Mouse (Mus musculus): ENCODE data around the gene Timm9. TPM values are rescaled to one million over a fixed set of nuclear protein-coding genes. Genes with fewer than 3 reads are reported as not detected.
A peak's percentile ranks its signal among the peaks of the same experiment; 100 is the strongest.

Gene Timm9
- 10 to 100 TPM; 53.7 to 69.2 (median 59.3) TPM for total RNA-seq (2022)

DNA sequence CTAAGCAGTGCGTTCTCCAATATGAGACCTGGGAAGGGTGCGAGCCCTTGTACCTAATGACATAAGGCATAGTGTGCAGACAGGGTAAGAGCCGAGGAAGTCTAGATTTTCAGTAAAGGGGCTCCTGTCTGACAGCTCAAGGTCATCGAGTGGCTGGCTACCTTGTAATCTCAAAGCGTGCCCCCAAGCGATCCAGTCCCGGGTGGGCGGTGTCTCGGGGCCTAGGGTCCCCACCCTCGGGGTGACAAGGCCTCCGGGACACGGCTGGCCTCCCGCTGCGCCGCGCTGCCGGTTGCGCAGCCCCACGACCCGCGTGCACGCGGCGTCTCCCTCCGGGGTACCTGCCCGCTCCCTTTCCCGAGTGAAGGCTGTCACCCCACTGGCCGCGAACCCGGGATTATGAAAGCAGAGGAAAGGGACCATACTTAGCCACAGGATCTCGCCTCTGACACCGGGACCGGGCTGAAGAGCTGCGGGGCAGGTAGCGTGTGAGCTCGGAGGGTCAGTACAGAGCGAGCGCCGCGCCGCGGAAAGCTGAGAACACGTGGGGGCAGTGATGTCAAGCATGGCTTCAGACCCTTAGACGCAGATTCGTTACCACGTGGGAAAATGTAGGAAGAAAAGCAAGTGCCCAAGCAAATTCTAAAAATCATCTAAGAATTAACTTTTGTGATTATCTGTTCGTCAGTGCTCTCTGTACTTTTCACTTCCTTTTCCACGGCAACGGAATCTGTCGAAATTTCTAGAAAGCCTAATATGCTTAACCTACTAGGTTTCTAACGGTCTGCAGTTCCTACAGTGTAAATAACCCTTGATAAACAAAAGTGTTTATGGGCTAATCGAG is at the start of gene Timm9, which contains the start of gene 2700049A03Rik:
Timm9 (minus strand) TSS at position 555 of the 844 bp plus-strand sequence.
2700049A03Rik (plus strand) TSS at position 719 of the 844 bp plus-strand sequence.
- peak; percentile 60 to 75 for DNase-seq (ENCODE audit: low spot score in 2 of 2)

DNA sequence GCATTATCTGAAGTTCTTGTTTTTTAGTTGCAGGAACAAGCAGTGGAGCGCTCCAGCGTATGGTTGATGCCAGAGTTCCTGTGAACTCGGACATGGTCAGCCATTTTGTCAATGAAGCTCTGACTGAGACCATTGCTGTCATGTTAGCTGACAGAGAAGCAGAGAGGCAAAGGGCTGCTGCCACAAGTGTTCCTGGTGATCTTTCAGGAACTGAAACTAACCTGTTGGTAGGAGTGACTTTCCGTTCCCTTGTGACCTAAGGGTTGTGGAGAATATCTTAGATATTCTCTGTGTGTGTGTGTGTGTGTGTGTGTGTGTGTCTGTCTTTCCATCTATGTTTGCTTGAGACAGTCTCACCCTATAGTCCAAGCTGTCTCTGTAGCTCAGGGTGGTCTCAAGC is 47.9 kb upstream of the Timm9 start:
- DNase-seq (ENCODE audit: low spot score in 2 of 2): no peak

DNA sequence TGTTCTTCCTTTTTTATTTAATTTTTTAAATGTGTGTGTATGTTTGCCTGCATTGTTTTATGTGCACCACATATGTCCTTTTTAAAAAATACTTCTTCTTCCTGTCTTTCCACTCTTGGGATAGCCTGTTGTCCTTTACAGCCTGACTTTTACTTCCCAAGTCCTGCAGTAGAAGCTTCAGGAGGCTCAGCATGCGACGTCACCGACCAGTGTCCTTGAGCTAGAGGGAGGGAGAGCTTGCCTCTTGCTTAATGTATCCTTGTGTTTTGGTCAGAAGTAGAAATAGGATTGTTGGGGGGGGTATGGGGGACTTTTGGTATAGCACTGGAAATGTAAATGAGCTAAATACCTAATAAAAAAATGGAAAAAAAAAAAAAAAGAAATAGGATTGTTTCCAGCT is 47.3 kb upstream of the Timm9 start:
- no peak for DNase-seq (ENCODE audit: low spot score in 2 of 2)

DNA sequence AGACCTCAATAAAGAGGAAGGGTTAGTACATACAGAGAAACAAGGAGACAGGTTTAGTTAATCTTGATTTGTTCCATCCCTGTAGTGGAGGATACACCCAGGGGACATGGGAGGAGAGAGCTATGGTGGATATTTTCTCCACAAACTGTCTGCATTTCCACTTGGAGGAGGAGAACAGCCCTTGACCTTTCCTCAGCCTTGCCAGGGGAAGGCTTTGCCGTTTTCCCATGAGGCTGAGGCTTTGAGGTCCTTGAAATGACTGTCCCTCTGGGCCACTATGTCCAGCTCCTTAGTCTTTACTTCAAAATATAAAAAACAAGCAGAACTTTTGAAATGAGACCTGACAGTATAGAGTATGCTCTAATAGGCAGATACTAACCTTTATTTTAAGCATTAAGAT is 33.4 kb upstream of the Timm9 start:
- no peak for DNase-seq (ENCODE audit: low spot score in 2 of 2)

DNA sequence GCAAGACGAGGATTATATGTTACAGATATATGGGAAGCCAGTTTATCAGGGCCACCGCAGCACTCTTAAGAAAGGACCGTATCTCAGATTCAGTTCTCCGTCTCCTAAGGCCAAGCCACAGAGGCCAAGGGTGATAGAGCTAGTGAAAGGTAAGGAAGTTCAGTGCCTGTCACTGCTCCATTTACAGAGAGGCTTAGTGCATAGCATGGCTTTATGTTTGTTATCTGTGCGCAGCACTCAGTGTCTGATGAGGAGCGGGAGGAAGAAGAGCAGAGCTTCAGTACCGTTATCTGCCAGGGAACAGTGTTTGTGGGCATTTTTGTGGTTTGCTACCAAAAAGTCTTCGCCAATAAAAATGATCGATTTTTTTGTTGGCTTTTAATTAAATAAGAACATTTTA is 27.9 kb upstream of the Timm9 start:
- DNase-seq (ENCODE audit: low spot score in 2 of 2): no peak

DNA sequence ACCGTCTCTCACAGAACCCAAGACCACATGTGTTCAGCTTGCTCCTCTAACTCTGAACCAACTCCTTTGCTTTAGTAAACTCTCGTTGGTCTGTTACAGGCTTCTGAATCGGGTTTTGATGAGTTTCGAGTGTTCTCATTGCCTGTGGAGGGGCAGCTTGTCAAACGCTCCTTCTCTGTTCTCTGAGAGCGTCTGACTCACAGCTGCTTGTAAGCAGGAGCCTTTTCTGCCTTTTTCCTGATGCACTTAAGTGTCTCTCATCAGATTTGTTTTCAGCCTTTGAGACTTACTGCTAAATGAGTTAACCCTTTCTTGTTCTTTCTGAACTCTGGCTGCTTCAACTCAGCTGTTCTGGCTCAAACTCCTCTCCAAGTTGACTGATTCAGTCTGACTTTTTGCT is 21.5 kb upstream of the Timm9 start:
- no peak for DNase-seq (ENCODE audit: low spot score in 2 of 2)

DNA sequence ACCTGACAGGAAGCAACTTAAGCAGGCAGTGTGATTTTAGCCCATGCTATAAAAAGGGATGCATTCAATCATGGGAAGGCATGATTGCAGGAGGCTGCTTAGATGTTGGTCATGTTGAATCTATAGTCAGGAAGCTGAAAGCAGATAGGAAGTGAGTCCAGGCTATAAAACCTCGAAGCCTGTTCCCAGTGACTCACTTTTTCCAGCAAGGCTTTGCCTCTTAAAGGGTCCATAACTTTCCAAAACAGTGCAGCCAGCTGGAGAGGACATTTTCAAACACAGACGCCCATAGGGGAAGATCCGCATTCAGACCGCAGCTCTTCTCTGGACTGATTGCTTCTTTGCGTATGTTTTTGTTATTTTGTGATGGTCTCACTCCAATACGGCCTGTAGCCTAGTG is 18.5 kb upstream of the Timm9 start:
- no peak for DNase-seq (ENCODE audit: low spot score in 2 of 2)

DNA sequence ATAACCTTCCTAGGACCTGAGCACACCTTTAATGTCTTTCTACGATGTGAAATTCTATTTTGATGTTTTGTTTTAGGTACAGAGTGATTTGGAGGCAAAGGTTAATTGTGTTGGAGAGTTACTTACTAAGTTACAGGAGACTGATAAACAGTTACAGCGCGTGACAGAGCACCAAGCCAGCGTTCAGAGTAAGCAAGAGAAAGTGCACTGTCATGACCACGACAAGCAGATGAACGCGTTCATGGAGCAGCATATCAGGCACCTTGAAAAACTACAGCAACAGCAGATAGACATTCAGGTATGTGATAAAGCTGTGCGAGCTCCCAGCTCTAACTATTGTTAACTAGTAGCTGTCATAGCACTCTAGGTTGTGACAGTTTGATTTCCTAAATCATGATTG is 13.7 kb upstream of the Timm9 start:
- no peak for DNase-seq (ENCODE audit: low spot score in 2 of 2)

DNA sequence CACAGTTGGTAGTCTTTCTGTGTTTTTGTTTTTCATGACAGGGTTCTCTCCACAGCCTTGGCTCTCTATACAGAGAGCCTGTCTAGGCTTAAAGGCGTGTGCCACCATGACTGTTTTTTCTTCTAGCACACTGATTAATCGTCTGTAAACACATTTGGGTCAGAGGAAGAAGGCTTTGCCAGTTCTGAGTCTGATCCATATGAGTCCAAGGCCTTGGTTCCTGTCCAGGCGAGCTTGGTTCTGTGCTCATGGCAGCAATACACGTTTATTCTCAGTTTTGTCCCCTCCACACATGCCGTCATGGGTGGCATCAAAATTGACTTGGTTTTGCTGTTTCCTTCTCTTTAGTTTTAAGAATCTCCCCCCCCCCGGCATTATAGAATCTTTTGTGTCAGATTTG is 13.0 kb upstream of the Timm9 start:
- no peak for DNase-seq (ENCODE audit: low spot score in 2 of 2)

DNA sequence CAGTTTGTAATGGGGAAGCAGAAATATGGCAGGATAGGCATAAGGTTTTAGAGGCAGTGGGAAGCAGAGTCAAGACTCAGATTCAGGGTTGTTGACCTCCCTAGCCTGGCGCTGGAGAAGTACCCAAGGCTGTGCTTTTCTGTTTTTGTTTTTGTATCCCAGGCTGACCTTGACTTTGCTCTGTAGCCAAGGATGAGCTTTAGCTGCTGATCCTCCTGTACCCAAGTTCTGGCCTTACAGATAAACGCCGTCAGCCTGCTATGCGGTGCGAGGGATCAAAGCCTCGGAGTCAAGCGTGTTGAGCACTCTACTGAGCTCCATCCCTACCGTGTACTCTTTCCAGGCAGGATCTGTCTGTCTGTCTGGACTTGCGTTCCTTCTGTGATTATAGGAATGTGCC is 12.3 kb upstream of the Timm9 start:
- DNase-seq (ENCODE audit: low spot score in 2 of 2): no peak

DNA sequence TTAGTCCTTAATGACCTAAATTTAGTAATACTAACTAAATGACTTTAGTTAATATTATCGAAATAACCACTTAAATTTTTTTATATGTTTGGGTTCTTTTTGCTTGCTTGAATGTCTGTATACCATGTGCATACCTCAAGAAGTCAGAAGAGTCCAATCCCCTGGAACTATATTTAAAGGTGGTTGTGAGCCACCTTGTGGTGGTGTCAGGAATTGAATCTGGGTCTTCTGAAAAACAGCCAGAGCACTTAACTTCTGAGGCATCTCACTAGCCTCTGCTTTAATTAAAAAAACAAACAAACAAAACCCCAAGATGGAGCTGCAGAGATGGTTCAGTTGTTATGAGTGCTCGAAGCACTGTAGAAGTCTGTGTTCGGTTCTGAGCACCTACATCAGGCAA is 11.2 kb upstream of the Timm9 start:
- peak in 1 of 2 experiments; percentile 28 for DNase-seq (ENCODE audit: low spot score in 2 of 2)

DNA sequence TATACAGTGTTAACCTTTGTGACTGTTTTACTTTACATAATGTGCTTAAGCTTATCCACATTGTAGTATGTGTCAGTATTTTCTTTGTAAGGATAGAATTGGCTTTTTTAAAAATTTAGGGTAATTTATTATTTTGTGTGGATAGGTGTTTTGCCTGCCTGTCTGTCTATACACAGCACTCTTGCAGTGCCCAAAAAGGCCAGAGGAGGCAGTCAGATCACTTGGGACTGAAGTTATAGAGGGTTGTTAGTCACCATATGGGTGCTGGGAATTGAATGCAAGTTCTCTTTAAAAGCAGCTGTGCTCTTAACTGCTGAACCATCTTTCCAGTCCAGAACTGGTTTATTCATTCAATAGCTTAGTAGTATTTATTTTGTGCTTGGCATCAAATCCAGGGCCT is 4.7 kb upstream of the Timm9 start:
- DNase-seq (ENCODE audit: low spot score in 2 of 2): no peak

DNA sequence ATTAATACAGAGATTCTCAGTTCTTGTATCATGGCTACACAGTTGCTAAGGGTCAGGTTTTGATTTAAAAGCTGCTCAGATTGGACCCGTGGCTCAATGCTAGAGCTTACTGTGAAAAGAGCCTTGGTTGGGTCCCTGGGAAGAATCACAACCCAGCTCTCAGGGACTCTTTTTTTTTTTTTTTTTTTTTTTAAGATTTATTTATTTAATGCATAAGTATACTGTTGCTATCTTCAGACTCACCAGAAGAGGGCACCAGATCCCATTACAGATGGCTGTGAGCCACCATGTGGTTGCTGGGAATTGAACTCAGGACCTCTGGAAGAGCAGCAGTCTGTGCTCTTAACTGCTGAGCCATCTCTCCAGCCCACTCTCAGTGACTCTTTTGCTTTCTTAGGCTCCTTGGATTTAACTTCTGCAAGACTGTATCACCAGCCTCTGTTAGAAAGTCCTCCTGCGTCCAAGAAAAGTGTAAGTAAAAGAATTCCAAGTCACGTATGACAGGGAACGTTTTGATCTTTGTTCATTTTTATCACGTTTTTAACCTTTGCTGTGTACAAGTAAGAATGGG is 2.9 kb upstream of the Timm9 start:
- no peak for DNase-seq (ENCODE audit: low spot score in 2 of 2)

DNA sequence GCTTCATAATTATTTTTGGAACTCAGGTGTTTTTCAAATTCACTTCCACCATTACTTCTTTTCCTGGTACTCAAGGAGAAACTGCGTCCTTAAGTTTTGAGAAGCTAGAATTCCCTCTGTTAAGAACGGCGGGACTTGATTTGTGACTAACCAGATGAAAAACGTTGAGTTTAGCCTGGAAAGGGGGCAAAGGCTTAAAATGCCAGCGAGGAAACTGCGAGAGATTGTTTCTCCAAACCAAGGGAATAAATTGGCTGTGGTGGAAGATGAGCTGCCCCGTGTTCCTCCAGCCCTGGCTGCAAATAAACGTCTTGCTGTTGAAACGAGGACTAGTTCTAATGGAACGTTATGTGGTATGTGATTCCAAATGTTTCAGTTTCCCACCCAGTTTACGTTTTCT is 1.2 kb upstream of the Timm9 start:
- DNase-seq (ENCODE audit: low spot score in 2 of 2): no peak

DNA sequence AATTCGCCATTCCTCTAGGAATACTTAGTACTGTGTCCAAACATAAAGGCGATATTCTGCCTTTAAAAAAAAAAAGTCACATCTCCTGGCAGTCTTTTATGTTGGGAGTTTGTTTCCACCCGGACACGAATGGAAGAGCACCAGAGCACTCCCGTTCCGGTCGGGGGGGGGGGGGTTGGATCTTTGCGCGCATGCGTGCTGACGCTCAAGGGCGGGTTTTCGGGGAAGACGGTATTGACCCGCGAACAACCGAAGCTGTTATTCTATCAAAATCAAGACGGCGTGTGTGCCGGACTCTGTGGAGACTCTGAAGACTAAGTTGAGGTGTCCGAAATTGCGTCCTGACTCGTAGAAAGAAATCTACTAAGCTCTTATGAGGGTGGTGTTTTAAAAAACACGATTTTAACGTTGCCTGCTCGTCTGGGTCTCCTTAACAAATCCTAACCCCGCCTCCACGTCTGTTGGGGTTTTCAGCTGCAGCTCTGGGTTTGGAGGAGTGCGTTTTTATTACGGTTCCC is 549 bp upstream of the Timm9 start:
- peak; percentile 57 to 74 for DNase-seq (ENCODE audit: low spot score in 2 of 2)

DNA sequence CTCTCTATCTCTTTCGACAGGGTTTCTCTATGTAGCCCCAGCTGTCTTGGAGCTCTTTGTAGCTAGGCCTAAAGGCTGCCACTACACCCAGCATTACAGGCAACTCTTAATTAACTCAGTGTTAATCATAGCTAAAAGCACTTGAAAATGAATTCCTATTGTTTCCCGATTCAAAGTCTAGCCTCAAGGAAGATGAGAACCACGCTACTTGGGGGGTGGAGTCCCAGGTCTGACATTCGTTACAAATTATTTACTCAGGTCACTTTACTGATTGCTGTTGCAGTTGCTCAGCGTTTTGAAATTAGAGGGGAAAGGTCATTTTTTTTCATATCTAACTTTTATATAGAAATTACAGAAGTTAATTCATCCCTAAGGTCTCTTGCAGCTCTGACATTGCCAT is 903 bp downstream of the Timm9 start:
- DNase-seq (ENCODE audit: low spot score in 2 of 2): no peak

DNA sequence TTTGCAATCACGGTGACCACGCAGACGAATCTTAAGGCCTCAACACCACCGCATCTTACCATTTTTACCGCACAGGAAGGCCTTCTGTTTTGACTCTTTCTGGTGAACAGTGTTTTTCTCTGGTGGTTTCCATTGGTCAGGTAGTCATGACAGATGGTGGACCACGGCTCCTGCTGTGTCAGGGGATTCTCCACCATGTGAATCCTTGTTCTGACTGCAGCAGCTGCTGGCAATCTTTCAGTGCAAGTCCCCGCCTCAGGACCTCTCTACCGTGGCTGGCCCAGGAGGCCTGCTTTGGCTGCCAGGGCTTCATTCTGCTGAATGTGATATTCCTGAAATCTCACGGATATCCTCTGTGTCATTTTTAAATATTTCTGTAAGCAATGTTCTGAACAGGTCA is 13.2 kb downstream of the Timm9 start:
- no peak for DNase-seq (ENCODE audit: low spot score in 2 of 2)

DNA sequence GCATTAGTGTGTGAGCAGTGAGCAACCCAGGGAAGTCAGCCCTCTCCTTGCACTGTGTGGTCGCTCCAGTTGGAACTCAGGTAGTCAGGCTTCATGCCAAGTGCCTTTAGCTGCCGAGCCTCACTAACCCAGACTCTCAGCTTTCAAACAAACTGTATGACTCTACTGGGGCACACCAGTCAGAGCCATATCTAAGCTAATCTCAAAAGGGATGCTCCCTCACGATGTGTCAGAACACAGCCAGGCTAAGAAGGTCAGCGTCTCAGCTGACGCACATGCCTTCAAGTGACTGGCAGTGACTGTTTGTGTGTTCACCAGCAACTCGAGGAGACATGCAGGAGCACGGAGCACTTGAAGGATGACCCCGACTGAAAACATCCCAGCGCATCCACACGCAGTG is 13.8 kb downstream of the Timm9 start:
- no peak for DNase-seq (ENCODE audit: low spot score in 2 of 2)

DNA sequence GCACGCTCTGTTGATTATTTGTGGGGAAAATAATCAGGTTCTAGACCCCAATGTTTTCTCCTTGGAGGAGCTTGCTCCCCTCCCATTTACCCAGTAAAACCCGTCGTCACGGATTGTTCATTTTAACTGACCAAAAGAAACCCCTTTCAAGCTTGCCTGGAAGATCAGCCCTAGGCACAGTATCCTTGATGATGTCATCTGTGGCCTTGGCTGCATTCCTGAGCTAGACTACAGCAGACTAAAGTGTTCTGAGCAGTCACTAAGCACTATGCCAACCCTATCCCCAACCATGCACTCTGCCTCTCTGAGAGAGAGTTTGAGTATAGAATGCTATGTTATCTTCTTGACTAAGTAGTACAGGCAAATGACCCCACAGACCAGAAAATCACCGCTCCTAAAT is 20.1 kb downstream of the Timm9 start:
- DNase-seq (ENCODE audit: low spot score in 2 of 2): no peak

DNA sequence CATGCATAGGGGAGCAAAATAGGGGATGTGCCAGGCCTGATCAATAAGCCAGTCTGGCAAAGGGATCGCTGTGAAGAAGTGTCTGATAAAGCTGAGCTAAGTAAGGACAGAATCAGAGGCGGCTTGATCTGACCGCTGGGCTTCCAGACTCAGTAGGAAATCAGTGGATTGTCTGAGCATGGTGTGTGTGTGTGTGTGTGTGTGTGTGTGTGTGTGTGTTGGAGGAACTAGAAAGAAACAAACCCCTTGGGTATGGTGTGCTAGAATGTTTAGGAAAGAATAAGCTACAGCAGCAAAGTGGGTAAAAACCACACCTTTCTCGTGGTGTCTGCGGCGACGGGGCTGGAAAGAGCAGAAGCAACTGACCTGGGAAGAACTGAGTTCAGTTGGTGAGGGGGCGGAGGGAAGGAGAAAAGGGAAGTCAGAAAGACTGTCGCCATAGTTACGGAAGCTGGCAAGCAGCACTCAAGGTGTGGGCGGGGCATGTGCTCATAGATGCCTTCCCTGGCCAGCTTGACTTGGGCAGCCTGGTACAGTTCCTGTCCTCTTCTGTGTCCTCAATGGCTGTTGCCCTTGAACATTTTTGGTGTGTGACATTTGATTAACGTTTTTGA is 22.7 kb downstream of the Timm9 start:
- peak; percentile 53 to 56 for DNase-seq (ENCODE audit: low spot score in 2 of 2)

DNA sequence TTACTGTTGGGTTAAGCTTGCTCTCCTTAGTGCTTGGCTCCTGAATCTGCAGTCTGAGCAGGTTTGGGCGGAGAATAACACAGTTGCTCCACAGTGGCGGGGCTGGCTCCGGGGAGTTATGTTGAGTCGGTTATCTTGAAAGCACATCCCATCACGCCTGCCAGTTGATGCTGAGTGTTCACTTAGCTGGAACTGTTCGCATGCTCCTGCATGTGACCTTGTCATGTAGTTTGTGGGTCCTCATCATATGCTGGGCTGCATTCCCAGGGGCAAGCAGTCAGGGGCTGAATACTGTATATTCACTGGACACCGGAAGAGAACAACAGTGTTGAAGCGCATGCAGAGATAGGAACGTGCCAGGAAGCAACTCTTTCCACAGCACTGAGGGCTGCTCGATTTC is 23.4 kb downstream of the Timm9 start:
- DNase-seq (ENCODE audit: low spot score in 2 of 2): no peak

DNA sequence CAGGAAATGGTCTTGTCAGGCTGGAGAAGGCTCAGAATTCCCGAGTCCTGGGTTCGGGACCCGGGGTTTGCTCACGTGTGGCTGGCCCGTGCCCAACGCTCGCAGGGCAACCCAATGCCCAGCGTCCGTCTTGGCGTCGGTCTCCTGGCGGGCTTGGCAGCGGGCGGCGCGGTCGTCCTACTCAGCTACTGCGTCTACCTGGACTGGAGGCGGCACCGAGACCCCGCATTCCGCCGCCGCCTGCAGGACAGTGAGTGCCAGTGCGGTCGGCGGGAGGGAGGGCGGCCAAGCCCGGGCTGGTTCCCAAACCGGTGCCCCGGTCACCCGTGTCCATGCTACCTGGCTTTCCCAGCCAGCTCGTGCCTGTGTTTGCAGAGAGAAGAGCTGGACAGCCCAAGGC is 25.2 kb downstream of the Timm9 start, which contains the start of gene Tomm20l:
Tomm20l (plus strand) TSS at position 98 of the 400 bp plus-strand sequence.
- DNase-seq (ENCODE audit: low spot score in 2 of 2): no peak

All from layer of hippocampus, adult 8-10 months (tissue).